Mouse (Mus musculus): ENCODE results near the gene Prom1. TPM values are rescaled to one million over a fixed set of nuclear protein-coding genes. Genes with fewer than 3 reads are reported as not detected.
A peak's percentile ranks its signal among the peaks of the same experiment; 100 is the strongest.

Prom1 gene
- polyA plus RNA-seq, 1 experiment from 2014 or later: 78.1 TPM

DNA sequence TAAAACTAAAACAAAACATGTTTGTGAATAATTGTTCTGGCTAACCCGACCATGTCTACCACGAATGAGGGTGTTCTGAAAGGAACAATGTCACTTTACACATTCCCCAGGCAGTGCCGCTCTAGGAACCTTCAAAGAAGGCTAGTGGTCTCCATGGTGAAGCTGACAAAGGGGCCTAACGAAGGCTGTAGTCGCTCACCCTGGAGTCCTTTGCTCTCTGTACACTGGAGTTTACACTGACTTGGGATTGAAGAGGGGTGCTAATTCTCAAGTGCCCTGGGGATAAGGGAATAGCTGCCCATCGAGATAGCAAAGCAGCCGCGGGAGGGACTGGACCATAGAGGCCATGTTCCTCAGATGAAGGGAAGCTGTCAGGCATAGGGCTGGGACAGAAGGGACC, 2.9 kb upstream of the Prom1 start:
- WGBS: 54% methylated on average over 8 of the region's 8 CpGs
- H3K4me1 ChIP-seq: peaks cover 29% of the 10 kb centered on the region
- peak overlapping the region; percentile 70 for H3K27ac ChIP-seq
- no peak overlapping the region for H3K9ac ChIP-seq
- H3K36me3 ChIP-seq: no peaks in the 10 kb centered on the region
- no peak for ATAC-seq (replicated peaks; ENCODE audit: low FRiP score)
- no peaks in the 10 kb centered on the region for H3K27me3 ChIP-seq
- H3K9me3 ChIP-seq (replicated peaks): no peaks in the 10 kb centered on the region
- no peak overlapping the region for H3K4me2 ChIP-seq
- H3K4me3 ChIP-seq (replicated peaks): no peak overlapping the region

DNA sequence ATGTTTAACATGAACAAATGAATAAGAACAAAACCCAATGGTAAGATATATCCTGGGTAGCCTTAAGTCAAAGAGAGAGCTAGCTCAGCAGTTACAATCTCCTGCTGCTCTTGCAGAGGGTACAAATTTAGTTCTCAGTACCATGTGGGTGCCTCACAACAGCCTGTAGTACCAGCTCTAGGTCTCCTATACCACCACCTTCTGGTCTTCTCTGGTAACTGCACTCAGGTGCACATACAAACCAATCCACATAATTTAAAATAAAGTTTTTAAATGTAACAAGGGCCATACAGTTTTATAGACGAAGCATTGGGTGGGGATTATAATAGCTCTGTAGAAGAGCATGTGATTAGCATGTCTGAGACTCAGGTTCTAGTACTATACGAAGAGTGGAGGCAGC, 2.3 kb upstream of the Prom1 start:
- 98% methylated on average over 2 of the region's 2 CpGs for WGBS
- no peak overlapping the region for H3K27ac ChIP-seq
- no peak overlapping the region for H3K4me2 ChIP-seq
- no peak overlapping the region for H3K9ac ChIP-seq
- H3K9me3 ChIP-seq (replicated peaks): no peaks in the 10 kb centered on the region
- no peak overlapping the region for H3K4me3 ChIP-seq (replicated peaks)
- ATAC-seq (replicated peaks; ENCODE audit: low FRiP score): no peak
- H3K36me3 ChIP-seq: no peaks in the 10 kb centered on the region
- H3K27me3 ChIP-seq: no peaks in the 10 kb centered on the region
- H3K4me1 ChIP-seq: peaks cover 35% of the 10 kb centered on the region

DNA sequence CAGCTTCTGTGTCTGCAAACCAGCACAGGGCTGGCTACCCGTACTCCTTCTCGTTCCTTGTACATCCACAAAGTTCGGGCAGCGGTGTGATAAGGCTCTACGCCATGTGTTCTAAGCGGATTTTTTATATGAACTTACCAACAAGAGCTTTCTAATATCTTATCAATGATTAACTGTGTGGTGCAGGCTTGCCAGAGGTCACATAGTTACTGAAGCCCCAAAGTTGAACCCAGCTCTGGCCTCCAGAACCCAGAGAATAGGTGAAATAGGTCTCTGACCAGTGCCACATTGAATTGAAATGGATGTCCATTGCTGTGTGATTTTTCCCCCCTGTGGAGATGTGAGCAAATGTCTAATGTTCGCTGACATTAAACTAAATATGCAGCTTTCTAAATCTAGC, 1.3 kb upstream of the Prom1 start:
- WGBS: 87% methylated on average over 7 of the region's 7 CpGs

DNA sequence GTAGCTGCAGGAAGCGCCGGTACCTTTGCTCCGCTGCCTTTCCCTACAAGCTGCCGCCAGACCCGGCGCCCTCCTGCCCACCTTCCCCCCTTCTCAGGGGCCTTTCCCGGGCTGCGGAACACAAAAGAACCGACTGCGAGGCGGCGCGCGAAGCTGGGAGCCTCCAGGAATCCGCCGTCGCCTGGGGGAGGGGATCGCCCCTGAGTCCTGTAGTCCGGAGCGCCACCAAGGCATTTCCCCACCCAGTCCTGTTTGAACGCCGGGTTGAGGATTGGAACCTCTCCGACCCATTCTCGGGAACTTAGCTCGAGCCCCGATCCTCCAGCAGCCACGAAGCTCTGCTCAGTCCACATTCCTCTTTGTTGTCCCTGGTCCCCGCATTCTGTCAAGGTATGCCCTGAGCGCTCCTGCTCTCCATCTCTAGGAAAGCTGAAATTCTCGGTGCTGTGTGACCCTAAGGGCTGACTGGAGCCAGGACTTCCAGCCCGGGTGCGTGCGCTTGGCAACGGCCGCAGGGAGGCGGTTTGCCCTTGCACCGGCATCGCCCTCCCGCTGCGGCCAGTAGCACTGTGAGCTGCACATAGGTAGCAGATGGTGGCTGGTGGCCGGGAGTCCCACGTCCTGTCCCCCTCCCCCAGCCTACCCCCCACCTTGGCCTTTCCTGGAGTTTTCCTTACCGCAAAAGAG, 1.1 kb downstream of the Prom1 start:
- peak; percentile 64 for ATAC-seq (replicated peaks; ENCODE audit: low FRiP score)
- WGBS: 0% methylated on average over 43 of the region's 43 CpGs
- Histone ChIP-seq H3K4me2 (peak overlapping the region; percentile 83), H3K27me3 (no peaks in the 10 kb centered on the region), H3K4me1 (peaks cover 47% of the 10 kb centered on the region), H3K4me3 (replicated peaks) (peak overlapping the region; percentile 62), H3K9me3 (replicated peaks) (no peaks in the 10 kb centered on the region), H3K9ac (peak overlapping the region; percentile 66), H3K36me3 (no peaks in the 10 kb centered on the region), H3K27ac (peak overlapping the region; percentile 90)

More for the DNA sequence above, 1.3 kb upstream of the Prom1 start:
- H3K4me2 ChIP-seq: no peak overlapping the region
- H3K4me1 ChIP-seq: peaks cover 39% of the 10 kb centered on the region
- H3K9me3 ChIP-seq (replicated peaks): no peaks in the 10 kb centered on the region
- no peak overlapping the region for H3K9ac ChIP-seq
- no peaks in the 10 kb centered on the region for H3K36me3 ChIP-seq
- H3K4me3 ChIP-seq (replicated peaks): no peak overlapping the region
- H3K27ac ChIP-seq: no peak overlapping the region
- ATAC-seq (replicated peaks; ENCODE audit: low FRiP score): no peak
- H3K27me3 ChIP-seq: no peaks in the 10 kb centered on the region

DNA sequence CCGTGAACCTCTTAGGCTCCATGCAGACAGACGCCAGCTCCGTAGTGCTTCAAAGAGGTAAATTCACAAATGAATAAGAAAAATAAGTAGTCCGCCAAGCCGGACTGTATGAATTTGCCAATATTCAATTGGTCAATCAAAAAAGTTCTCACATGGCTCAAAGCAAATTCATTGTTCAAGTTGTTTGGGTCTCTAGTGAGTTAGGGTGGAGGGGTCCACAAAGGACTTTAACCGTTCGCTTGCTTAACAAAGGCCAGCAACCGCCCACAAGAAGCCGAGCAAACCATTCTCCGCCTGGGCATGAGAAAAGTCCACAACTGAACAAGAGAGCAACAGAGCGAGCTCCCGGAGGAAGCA, 1.7 kb downstream of the Prom1 start:
- WGBS: 4% methylated on average over 12 of the region's 12 CpGs
- Histone ChIP-seq H3K9ac (peak overlapping the region; percentile 66), H3K27me3 (no peaks in the 10 kb centered on the region), H3K4me1 (peaks cover 49% of the 10 kb centered on the region), H3K27ac (peak overlapping the region; percentile 90), H3K9me3 (replicated peaks) (no peaks in the 10 kb centered on the region), H3K36me3 (no peaks in the 10 kb centered on the region), H3K4me3 (replicated peaks) (peak overlapping the region; percentile 62), H3K4me2 (peak overlapping the region; percentile 83)
- no peak; the same call in 1 of the 2 replicates for ATAC-seq (replicated peaks; ENCODE audit: low FRiP score)

DNA sequence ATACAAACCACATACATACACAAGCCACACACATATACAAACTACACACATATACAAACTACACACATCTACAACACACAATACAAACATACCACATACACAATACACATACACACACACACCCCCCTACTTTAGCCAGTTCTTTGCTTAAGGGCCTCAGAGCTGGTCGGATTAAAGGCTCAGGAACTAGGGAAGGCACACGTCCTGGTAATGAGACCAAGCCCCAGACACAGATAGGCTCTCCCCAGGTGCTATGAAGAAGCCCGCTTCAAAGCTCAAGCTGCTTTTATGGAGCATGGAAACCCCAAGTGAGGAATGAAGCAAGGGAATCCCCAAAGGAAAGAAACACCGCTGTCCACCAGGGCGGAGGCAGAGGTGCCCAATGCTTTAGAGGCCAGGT, 4.8 kb downstream of the Prom1 start:
- no peaks in the 10 kb centered on the region for H3K27me3 ChIP-seq
- H3K36me3 ChIP-seq: peaks cover 21% of the 10 kb centered on the region
- ATAC-seq (replicated peaks; ENCODE audit: low FRiP score): no peak
- H3K4me2 ChIP-seq: no peak overlapping the region
- no peak overlapping the region for H3K4me3 ChIP-seq (replicated peaks)
- WGBS: 84% methylated on average over 5 of the region's 5 CpGs
- H3K4me1 ChIP-seq: peaks cover 39% of the 10 kb centered on the region
- no peak overlapping the region for H3K9ac ChIP-seq
- no peaks in the 10 kb centered on the region for H3K9me3 ChIP-seq (replicated peaks)
- H3K27ac ChIP-seq: no peak overlapping the region

DNA sequence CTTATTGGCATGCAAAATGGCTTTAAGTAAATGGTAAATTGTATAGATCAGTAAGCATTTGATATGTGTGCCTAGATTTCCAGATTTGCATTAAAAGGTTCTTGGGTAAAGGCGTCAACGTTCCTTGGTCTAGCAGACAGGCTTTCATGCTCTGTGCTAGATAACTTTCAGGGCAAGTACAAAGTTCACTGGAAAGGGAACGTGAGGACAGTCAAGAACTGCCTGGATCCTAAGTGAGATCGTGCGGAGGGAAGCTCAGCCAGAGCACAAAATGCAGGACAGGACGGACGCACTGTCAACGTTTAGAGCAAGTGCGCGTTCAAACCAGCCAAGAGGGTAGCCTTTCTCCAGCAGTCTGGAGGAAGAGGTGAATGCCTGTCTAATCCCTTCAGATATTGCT, 5.7 kb downstream of the Prom1 start:
- ATAC-seq (replicated peaks; ENCODE audit: low FRiP score): no peak
- peaks cover 30% of the 10 kb centered on the region for H3K36me3 ChIP-seq
- no peak overlapping the region for H3K4me2 ChIP-seq
- no peak overlapping the region for H3K4me3 ChIP-seq (replicated peaks)
- no peaks in the 10 kb centered on the region for H3K9me3 ChIP-seq (replicated peaks)
- 89% methylated on average over 10 of the region's 10 CpGs for WGBS
- H3K27ac ChIP-seq: no peak overlapping the region
- peaks cover 32% of the 10 kb centered on the region for H3K4me1 ChIP-seq
- H3K9ac ChIP-seq: no peak overlapping the region
- no peaks in the 10 kb centered on the region for H3K27me3 ChIP-seq

DNA sequence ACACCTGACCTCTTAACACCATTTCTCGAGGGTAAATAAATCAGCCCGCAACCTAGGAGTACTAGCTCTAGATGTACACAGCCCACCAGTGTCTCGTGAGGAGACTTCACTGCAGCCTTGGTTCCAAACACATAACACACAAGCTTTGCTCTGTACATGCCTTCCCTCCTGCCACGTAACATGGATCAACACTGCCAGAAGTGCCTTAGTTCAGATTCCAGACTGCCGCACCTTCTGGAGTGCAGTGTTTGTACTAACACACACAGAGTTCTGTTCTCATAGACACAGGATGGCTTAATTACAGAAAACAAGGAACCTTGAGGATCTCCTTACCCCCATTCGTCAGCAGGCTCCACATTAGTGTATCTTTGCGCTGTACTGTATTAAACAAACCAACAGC, 6.1 kb downstream of the Prom1 start:
- Histone ChIP-seq H3K27ac (no peak overlapping the region), H3K4me2 (no peak overlapping the region), H3K4me3 (replicated peaks) (no peak overlapping the region), H3K4me1 (peaks cover 32% of the 10 kb centered on the region), H3K36me3 (peaks cover 34% of the 10 kb centered on the region), H3K9ac (no peak overlapping the region), H3K9me3 (replicated peaks) (no peaks in the 10 kb centered on the region), H3K27me3 (no peaks in the 10 kb centered on the region)
- 74% methylated on average over 7 of the region's 7 CpGs for whole genome bisulfite sequencing
- no peak for ATAC-seq (replicated peaks; ENCODE audit: low FRiP score)

DNA sequence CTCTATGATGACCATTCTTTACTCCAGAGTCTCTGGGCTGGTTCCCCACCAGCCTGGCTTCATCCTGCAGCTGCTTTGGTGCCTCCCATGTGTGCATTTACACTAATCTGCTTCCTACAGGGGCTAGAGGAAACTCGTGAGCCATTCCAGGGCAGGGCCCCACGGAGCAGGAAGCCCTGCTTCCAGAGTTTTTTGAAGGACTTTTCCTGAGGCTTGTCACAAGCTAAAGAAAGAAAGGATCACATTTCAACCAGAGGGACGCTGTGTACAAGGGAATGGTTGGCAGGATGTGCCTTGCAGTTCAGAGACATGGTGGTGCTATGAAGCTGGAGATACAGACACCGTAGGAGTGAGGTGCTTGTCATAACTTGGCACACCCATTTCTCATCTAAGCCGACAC, 14.8 kb downstream of the Prom1 start:
- peak; percentile 64 for ATAC-seq (replicated peaks; ENCODE audit: low FRiP score)
- Histone ChIP-seq H3K27me3 (no peaks in the 10 kb centered on the region), H3K4me2 (no peak overlapping the region), H3K9ac (no peak overlapping the region), H3K36me3 (peaks cover 23% of the 10 kb centered on the region), H3K4me3 (replicated peaks) (no peak overlapping the region), H3K4me1 (peaks cover 11% of the 10 kb centered on the region), H3K9me3 (replicated peaks) (no peaks in the 10 kb centered on the region), H3K27ac (peak overlapping the region; percentile 68)
- 30% methylated on average over 5 of the region's 5 CpGs for WGBS

DNA sequence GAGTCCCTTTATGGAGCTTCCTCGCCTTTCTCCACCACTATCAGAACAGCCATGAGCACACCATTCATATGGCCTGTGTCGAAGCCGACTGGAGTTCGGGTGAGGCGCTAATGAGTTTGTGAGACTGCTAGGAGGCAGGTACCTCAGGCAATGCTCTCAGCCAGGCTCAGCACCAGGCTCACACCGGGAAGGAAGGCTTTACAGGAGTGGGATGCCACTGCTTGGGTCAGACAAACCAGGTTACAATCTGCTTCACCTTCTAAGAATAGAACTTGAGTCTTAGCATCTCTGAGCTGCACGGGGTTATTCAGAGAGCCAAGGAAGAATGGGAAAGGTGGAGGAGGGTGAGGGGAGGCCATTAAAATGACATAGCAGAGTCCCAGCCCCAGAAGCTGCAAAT, 16.0 kb downstream of the Prom1 start:
- Histone ChIP-seq H3K4me2 (no peak overlapping the region), H3K27ac (no peak overlapping the region), H3K4me1 (peaks cover 11% of the 10 kb centered on the region), H3K4me3 (replicated peaks) (no peak overlapping the region), H3K36me3 (peaks cover 18% of the 10 kb centered on the region), H3K9me3 (replicated peaks) (no peaks in the 10 kb centered on the region), H3K27me3 (no peaks in the 10 kb centered on the region), H3K9ac (no peak overlapping the region)
- ATAC-seq (replicated peaks; ENCODE audit: low FRiP score): no peak
- WGBS: 78% methylated on average over 7 of the region's 7 CpGs

DNA sequence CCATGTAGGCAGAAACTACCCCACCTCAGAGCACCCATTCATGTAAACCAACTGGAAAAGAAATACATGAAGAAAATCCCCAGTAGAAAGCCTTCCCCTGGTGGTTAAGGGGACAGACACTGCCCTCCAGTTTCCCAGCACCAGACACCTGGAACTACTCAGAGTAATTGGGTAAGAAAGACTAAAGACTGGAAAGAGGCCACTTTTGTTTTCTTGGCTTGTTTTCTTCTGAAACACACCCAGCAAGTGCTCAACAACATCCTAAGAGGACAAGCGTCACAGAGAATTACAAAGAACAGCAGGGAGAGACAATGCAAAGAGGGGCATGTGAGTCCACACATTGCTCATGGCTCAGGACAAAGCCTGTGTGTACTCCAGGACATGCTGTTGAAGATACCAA, 20.7 kb downstream of the Prom1 start:
- H3K4me2 ChIP-seq: no peak overlapping the region
- H3K36me3 ChIP-seq: peaks cover 17% of the 10 kb centered on the region; the same call in 1 of the 2 replicates
- H3K4me3 ChIP-seq (replicated peaks): no peak overlapping the region
- WGBS: 79% methylated on average over 1 of the region's 1 CpGs
- H3K9me3 ChIP-seq (replicated peaks): no peaks in the 10 kb centered on the region
- H3K9ac ChIP-seq: no peak overlapping the region
- H3K27ac ChIP-seq: no peak overlapping the region
- no peaks in the 10 kb centered on the region for H3K27me3 ChIP-seq
- no peak for ATAC-seq (replicated peaks; ENCODE audit: low FRiP score)
- H3K4me1 ChIP-seq: no peaks in the 10 kb centered on the region

DNA sequence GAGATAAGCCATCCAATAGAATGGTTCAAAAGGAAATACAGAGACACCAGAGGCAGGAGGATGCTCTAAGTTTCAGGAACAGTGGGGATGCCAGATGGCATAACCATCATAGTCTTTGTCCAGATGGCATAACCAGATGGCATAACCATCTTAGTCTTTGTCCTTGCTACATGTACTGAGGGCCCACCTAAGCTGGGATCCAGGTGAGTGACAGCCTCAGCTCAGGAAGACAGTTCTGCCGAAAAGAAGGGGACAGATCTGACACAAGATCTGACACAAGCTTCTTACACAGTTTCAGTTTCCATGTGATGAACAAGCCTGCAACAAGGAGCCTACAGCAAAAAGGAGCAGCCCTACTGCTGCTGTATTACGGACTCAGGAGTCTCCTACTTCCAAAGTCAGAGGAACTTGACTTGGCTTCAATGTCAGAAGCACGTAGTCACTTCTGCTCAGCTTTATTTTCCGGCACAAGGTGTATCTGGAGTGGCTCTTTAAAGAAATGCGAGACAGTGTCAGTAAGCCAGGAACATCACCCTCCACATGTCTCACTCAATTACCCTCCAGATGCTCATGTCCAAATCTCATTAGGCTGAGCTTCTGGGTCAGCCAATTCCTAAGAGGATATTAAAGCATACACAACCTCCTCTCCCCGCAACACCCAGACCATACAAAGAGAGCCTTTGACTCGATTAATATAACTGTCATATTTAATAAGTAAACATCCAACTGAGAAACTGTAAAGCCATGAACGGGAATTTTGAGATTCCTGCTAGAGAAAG, 21.4 kb downstream of the Prom1 start:
- Histone ChIP-seq H3K27me3 (no peaks in the 10 kb centered on the region), H3K9ac (no peak overlapping the region), H3K4me2 (no peak overlapping the region), H3K4me1 (no peaks in the 10 kb centered on the region), H3K9me3 (replicated peaks) (no peaks in the 10 kb centered on the region), H3K4me3 (replicated peaks) (no peak overlapping the region), H3K36me3 (peaks cover 17% of the 10 kb centered on the region; the same call in 1 of the 2 replicates), H3K27ac (no peak overlapping the region)
- WGBS: 87% methylated on average over 8 of the region's 8 CpGs
- ATAC-seq (replicated peaks; ENCODE audit: low FRiP score): no peak

Data from kidney, embryonic 15.5 days (tissue).